ENCODE assay signal across 18 mouse cellular contexts in the genomic region with DNA sequence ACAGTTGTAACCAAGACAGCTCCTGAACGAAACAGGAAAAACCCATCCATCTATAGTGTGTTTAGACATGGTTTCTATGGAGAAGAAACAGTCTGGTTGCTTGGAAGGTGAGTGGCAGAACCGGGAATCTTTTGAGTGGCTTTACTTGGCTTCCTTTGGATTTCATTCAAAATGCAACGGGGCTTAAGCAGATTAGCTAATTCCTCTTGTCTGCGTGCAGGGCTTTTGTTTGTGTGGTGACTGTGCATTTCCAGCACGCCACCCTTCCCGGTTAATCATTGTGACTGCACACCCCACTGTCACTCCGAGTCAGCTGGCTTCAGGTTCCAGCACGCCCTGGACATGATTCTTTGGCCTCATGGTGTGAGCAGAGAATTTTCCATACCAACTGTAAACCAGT.
A peak's percentile ranks its signal among the peaks of the same experiment; 100 is the strongest.
DNase-seq lines count a peak whose midpoint lies in the region; ATAC-seq and TF ChIP-seq lines count a peak whose summit lies in the region.
"Had no signal": no experiment of that assay in that cellular context is flagged by ENCODE, and none has a peak within 500 bp of the region (broad histone marks: within the 10 kb centered on the region; RNA-seq: fewer than 3 reads in every experiment).

No protein-coding gene starts in this region.

- no peaks in the 10 kb centered on the region for H3K27me3 ChIP-seq in forebrain, postnatal 0 days (ENCODE audit: insufficient read depth, low read length)
- peaks cover 37% of the 10 kb centered on the region for H3K27me3 ChIP-seq in forebrain, embryonic 12.5 days
- peaks cover 54% of the 10 kb centered on the region for H3K27me3 ChIP-seq in midbrain, embryonic 13.5 days

- peak; percentile 10; the same call in 1 of the 2 replicates for ATAC-seq in forebrain, postnatal 0 days
- no peak for ATAC-seq in forebrain, embryonic 12.5 days (ENCODE audit: low FRiP score)
- peak; percentile 77 for ATAC-seq in midbrain, embryonic 13.5 days
- ATAC-seq in erythroid progenitor cell, adult 5-6 weeks (replicated peaks; ENCODE audit: low FRiP score, poor library complexity, severe bottlenecking), result no peak
- ATAC-seq: intestine, postnatal 0 days had no signal

- no peaks in the 10 kb centered on the region for H3K36me3 ChIP-seq in forebrain, postnatal 0 days (ENCODE audit: insufficient read depth)
- no peaks in the 10 kb centered on the region for H3K36me3 ChIP-seq in forebrain, embryonic 12.5 days (replicated peaks)
- H3K36me3 ChIP-seq in midbrain, embryonic 13.5 days, result no peaks in the 10 kb centered on the region
- H3K36me3 ChIP-seq: heart, embryonic 10.5 days had no signal

- H3K4me2 ChIP-seq in forebrain, postnatal 0 days (ENCODE audit: low read depth), result no peak overlapping the region
- no peak overlapping the region for H3K4me2 ChIP-seq in forebrain, embryonic 12.5 days
- no peak overlapping the region for H3K4me2 ChIP-seq in midbrain, embryonic 13.5 days (replicated peaks)
- H3K4me2 ChIP-seq: hindbrain, embryonic 14.5 days had no signal

- no peaks in the 10 kb centered on the region for H3K9me3 ChIP-seq in forebrain, postnatal 0 days (ENCODE audit: low read length)
- no peaks in the 10 kb centered on the region for H3K9me3 ChIP-seq in forebrain, embryonic 12.5 days
- H3K9me3 ChIP-seq in midbrain, embryonic 13.5 days, result peaks cover 3% of the 10 kb centered on the region; the same call in 1 of the 2 replicates
- H3K9me3 ChIP-seq: heart, embryonic 10.5 days had no signal

- H3K27ac ChIP-seq in forebrain, postnatal 0 days (ENCODE audit: low read depth, low read length), result no peak overlapping the region
- no peak overlapping the region for H3K27ac ChIP-seq in forebrain, embryonic 12.5 days
- H3K27ac ChIP-seq in midbrain, embryonic 13.5 days, result no peak overlapping the region
- H3K27ac ChIP-seq: heart, embryonic 10.5 days; hindbrain, embryonic 14.5 days had no signal

- no peak for TF ChIP-seq CTCF in forebrain, postnatal 0 days (IDR thresholded peaks at IDR 0.05; ENCODE audit: low read depth)

- intact Hi-C loops in heart, postnatal 14 days (cut with DNase I), result no loop called here

- no peak overlapping the region for H3K4me3 ChIP-seq in forebrain, postnatal 0 days (ENCODE audit: low read depth, low read length)
- H3K4me3 ChIP-seq in forebrain, embryonic 12.5 days (replicated peaks), result no peak overlapping the region
- H3K4me3 ChIP-seq in midbrain, embryonic 13.5 days (replicated peaks), result no peak overlapping the region
- H3K4me3 ChIP-seq: heart, embryonic 10.5 days had no signal

- 12% methylated on average over 8 of the region's 8 CpGs for WGBS in forebrain, postnatal 0 days
- WGBS in forebrain, embryonic 12.5 days, result 4% methylated on average over 8 of the region's 8 CpGs
- 9% methylated on average over 8 of the region's 8 CpGs for WGBS in midbrain, embryonic 13.5 days

- H3K4me1 ChIP-seq in forebrain, postnatal 0 days (ENCODE audit: insufficient read depth), result no peaks in the 10 kb centered on the region
- peaks cover 16% of the 10 kb centered on the region for H3K4me1 ChIP-seq in forebrain, embryonic 12.5 days
- H3K4me1 ChIP-seq in midbrain, embryonic 13.5 days (replicated peaks), result peaks cover 20% of the 10 kb centered on the region
- H3K4me1 ChIP-seq: heart, embryonic 10.5 days had no signal

- no peak overlapping the region for H3K9ac ChIP-seq in forebrain, postnatal 0 days
- H3K9ac ChIP-seq in forebrain, embryonic 12.5 days, result no peak overlapping the region
- no peak overlapping the region for H3K9ac ChIP-seq in midbrain, embryonic 13.5 days (replicated peaks)
- H3K9ac ChIP-seq: hindbrain, embryonic 14.5 days had no signal

- no peak for DNase-seq in forebrain, postnatal 0 days
- peak; percentile 6 for DNase-seq in ES-CJ7 (ENCODE audit: low read depth, low spot score)
- DNase-seq in NIH3T3 (ENCODE audit: low read depth), result peak; percentile 11
- no peak for DNase-seq in adrenal gland, adult (ENCODE audit: inconsistent age in 2 of 2, low spot score in 1 of 2)
- DNase-seq in heart, postnatal 14 days, result no peak
- DNase-seq: cerebellum, adult 9-11 months; embryo, embryonic 11 days; heart, postnatal 10 days; left cerebral cortex, postnatal 4 days; lung, adult 18-20 months; lung, postnatal 36 days; thymus, adult 2 months had no signal

Comparison
In these comparisons a context has a peak if more than half of its experiments do, and no peak if none do; other contexts are left out.
1. ATAC-seq: peak in forebrain, postnatal 0 days (single experiment) and midbrain, embryonic 13.5 days (single experiment); none in forebrain, embryonic 12.5 days (single experiment) and erythroid progenitor cell, adult 5-6 weeks (single experiment).
2. DNase-seq: peak in ES-CJ7 (single experiment) and NIH3T3 (single experiment); none in forebrain, postnatal 0 days (single experiment), adrenal gland, adult (0 of 2) and heart, postnatal 14 days (0 of 2).